Mouse (Mus musculus) layer of hippocampus, postnatal 14 days (tissue): Measurements from ENCODE around the gene Ttpal. TPM values are rescaled to one million over a fixed set of nuclear protein-coding genes. Genes with fewer than 3 reads are reported as not detected.
"Not testable (repeated sequence)": the region's sequence is repeated elsewhere in the genome, so short reads cannot be mapped to it uniquely, and the experiment has no call there.

Experiments
- DNase-seq, 2 experiments: peaks; one replicate each; pipeline ENCODE4 v3.0.0; 2021 to 2022; ENCODE audit warnings: low spot score in 2 of 2, mixed read lengths in 1 of 2
- total RNA-seq, 2 experiments: library from RNA; stranded (reverse); gene quantifications; 2 replicates each; pipeline ENCODE4 v1.2.3; 2021

Gene Ttpal
- total RNA-seq, 2 experiments from 2014 or later = 53.1 to 57.6 TPM

GRCm38 (mm10) chr2:163620451-163620850 lies 18.3 kb downstream of the Ttpal start:
- DNase-seq = no peak

- not testable (repeated sequence) for DNase-seq
Observed at GRCm38 (mm10) chr2:163621401-163621800, 19.3 kb downstream of the Ttpal start.

DNA sequence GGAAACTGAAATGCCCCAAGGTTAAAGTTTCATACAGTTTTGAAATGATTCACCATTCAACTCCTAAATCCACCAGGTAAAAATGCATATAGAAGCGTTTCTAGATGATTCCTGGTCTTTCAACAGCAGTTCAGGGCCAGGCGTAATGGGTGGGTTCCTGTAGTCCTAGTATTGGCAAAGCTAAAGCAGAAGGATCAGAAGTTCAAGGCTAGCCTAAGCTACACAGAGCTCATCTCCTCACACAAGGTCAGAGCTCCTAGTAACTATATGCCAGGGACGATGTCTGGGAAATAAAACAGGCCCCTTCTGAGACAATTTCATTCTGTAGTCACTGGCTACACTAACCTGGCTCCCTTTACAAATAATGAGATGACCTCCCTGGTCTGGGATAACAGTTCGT lies 29.1 kb downstream of the Ttpal start:
- no peak for DNase-seq

DNA sequence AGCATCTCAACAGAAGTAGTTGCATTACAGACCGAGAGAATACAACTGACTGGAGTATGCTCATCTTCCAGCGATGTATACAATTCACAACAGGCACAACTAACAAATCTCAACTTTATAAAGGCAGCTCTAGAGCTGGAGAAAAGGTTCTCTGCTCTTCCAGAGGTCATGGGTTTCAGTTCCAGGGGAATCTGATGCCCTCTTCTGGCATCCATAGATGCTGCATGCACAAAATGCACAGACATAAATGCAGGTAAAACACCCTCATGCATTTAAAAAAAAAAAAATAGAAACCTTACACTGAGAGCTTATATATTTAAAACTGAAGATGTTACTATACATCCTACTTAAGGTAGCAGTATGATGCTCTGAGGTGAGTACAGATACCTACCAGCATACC lies 29.6 kb downstream of the Ttpal start:
- DNase-seq = no peak

DNA sequence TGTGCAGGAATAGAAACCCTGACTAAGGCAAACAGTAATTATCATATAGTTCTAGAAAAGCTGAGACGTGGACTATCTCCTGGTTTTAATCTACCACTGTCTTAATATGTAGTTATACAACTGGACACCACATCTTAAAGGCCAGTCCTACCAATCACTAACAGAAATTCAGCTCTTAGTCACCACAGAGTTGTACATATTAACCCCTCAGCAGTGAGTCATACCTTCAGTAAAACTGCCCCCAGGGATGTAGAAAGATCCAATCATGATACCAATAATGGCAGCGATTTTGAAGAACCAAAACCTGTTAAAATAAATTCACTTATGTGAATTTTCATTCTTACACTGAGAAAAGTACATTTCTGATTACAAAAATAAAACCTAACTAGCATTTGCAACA lies 32.1 kb downstream of the Ttpal start:
- DNase-seq = no peak

DNA sequence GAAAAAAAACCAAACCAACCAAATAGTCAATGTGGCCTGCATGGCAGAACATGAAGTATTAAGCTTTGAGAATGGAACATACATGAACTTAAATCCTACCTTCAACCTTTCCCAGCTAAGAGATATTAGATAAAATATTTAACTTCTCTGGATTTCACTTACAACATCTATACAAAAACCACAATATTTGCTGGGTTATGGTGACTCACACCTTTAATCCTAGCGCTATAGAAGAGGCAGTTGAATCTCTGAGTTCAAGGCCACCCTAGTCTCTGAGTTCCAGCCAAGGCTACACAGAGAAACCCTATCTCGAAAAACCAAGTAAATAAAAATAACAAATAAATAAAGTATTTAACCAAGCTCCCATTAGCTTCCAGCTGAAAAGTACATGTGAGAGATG lies 33.9 kb downstream of the Ttpal start:
- no peak for DNase-seq

DNA sequence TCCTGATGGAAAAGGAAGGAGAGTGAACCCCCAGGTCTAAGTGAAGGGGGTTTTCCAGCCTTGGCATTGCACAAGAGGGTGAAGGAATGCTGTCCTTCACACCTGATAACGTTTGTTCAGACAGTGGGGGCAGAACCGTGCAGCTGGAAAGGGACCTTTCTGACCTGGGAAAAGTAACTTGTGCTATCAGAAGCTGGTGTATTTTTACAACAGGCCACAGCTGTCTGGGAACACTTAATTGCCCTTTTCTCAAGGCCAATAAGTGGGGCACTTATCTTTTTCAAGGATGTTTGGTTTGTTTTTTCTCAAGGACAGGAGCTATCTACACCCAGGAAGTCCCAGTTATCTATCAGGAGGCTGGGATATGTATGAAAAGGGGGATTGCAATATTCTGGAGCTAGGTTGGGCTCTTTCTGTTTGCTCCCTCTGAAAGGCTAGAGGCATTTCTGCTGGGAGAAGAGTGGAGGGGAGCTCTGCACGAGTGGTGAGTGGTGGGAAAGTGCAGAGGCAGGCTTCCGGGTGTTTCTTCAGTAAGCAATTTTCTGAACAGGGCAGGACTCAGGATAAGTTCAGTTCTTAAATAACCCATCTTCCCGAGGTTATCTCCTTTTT lies 35.6 kb downstream of the Ttpal start:
- no peak for DNase-seq

DNA sequence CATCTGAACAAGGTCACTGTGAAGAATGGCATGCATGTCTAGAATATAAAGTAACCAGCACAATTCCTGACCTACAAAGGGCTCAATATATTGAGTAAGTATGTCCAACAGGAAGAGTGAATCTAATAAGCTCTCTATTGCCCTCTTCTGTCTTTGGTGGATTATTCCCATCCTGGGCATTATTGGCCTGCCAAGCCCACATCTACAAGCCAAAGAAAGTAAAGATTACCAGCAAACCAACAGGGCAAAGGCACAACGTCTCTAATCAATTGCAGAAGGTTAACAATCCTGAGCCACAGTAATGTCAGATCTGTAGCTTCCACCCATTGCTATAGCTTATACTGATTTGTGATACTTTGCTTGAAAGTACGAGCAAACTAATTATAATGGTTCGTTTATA lies 38.4 kb downstream of the Ttpal start:
- no peak for DNase-seq

DNA sequence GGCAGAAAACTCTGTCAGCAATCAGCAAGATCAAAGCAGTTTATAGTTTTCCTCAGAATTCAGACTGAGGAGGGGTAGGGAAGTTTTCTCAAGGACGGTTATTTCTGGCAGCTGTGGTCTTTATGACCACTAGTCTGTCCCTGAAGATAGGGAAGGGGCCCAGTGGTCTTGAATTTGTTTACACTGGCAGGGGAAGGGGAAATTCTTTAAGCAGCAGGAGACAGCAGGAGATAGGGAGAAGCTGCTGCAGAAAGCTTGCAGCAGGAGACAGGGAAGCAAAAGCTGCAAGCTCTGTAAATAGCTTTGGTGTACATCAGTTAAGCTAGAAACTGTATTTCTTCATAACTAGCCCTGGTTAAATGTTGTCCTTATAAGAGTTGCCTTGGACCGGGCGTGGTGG lies 39.6 kb downstream of the Ttpal start:
- no peak for DNase-seq

- DNase-seq = peak; percentile 12 to 40
Observed at GRCm38 (mm10) chr2:163642685-163643575, 40.8 kb downstream of the Ttpal start.

- no peak for DNase-seq
Observed at GRCm38 (mm10) chr2:163643576-163643971, 41.5 kb downstream of the Ttpal start.

GRCm38 (mm10) chr2:163644047-163644446 lies 41.9 kb downstream of the Ttpal start:
- no peak for DNase-seq

DNA sequence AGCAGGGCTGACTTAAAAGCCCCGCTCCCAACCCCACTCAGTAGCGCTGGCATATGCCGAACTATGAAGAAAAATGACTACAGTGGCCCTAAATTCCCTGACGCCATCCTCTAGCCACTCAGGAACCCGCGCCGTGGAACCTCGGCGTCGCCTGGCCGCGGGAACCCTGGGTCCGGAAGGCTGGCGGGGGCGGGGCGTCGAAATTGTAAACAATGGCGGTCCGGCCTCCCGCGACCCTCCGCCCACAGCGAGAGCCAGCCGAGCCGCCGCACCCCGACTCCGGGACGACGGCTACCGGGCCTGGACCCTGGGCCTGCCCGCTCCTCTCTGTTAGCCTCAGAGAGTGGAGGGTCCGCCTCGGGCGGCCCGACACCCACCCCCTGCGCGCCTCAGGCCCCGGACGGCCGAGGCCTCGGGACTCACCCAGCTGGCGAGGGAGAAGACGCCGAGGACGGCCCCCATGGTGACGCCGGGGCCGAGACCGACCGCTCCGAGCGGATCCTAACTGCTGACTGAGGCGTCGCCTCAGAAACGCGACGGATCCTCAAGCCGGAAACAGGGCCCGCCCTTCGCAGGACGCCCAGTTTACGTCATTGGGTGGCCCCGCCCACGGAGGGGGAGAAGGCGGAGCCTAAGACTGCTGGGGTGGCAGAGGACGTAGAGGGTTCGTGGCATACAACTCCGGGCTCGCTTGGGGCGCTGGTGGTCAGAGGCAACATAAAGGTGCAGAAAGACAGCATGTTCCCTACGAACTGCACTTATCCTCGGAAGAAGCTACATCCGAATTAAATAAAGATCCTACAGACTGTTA lies 42.7 kb downstream of the Ttpal start, which contains the start of gene Serinc3:
Gene Serinc3 (minus strand): TSS at position 557 of the 811 bp plus-strand sequence.
- DNase-seq = peak; percentile 97 to 98

- no peak for DNase-seq
Observed at GRCm38 (mm10) chr2:163645700-163646460, 43.8 kb downstream of the Ttpal start.

DNA sequence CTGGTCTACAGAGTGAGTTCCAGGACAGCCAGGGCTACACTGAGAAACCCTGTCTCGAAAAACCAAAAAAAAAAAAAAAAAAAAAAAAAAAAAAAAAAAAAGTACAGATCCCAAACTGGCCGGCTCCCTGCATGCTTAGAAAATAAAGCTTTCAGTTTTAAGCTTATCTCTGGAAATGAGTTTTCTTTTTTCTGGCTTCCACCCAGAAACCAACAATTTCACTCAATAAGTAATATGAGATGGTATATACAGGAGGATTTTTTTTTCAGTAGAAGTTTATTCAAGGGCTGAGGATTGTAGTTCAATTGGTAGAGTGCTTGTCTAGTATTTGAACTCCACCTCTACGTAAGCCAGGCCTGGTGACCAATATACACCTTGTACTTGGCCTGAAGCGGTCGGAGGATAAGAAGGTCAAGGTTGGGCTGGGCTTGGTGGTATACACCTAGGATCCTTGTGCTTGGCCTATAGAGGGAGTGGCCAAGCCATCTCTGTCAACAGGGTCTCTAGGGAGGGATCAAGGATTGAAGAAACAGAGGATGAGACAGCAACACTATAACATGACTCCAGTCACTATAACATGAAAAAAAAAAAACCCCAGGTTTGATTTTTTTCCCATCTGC lies 44.5 kb downstream of the Ttpal start:
- no peak for DNase-seq

DNA sequence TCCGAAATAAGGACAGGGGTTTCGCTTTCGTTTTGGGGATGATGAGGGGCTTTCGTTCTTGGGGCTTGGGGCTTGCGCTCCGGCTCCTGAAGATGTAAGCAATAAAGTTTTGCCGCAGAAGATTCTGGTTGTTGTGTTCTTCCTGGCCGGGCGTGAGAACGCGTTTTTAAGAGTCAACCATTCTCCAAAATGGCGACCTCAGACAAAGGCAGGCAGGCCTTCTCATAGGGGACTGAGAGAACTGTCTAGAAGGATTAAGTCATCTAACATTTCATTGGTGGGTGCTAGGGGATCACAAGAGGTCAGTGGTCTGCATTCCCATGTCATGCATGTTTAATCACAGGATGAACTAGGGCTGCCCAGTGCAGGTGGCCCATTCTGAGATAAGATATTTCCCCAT lies 53.6 kb downstream of the Ttpal start:
- DNase-seq = not testable (repeated sequence)

- DNase-seq = no peak
Observed at GRCm38 (mm10) chr2:163657486-163657885, 55.4 kb downstream of the Ttpal start.

- peak; percentile 81 to 84 for DNase-seq
Observed at GRCm38 (mm10) chr2:163657975-163658886, 56.1 kb downstream of the Ttpal start, which contains the start of gene Pkig. TSS of gene Pkig (plus strand) at chr2:163658386.

DNA sequence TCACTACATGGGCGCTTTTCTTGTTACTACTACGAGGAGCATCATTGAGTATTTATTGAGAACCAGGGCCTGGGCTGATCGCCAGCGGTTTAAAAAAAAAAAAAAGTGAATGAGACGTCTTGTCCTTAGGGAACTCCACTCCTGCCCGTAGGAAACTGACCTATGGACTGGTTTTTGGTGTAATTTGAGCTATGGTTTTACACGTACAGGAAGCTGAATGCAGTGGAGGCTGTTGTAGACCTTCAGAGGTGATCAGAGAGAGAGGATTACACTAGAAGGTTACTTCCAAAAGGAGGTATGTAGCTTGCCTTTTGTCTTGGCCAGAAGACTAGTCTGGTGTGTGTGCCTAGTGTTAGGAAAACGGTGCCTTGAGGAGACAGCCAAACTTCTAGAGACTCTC lies 56.8 kb downstream of the Ttpal start:
- peak in 1 of 2 experiments; percentile 56 for DNase-seq
